18 mouse cellular contexts compared by ENCODE assay signal in the genomic region with DNA sequence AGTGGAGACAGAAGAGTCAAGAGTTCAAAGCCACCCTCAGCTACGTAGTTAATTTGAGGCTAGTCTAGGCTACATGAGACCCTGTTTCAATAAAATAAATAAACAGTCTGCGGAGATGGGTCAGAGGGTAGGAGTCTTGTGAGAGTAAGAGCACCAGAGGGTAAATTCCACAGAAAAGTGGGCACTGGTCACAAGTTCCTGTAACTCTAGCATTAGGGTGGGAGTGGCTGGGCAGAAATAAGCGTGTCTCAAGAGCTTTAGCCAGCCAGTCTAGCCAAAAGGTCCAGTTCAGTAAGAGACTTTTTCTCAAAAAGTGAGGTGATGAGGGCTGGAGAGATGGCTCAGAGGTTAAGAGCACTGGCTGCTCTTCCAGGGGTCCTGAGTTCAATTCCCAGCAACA. TPM values are rescaled to one million over a fixed set of nuclear protein-coding genes. Genes with fewer than 3 reads are reported as not detected.
"Had no signal": no experiment of that assay in that cellular context is flagged by ENCODE, and none has a peak within 500 bp of the region (broad histone marks: within the 10 kb centered on the region; RNA-seq: fewer than 3 reads in every experiment).

No protein-coding gene starts in this region.

- H3K4me2 ChIP-seq: lung, embryonic 14.5 days; midbrain, embryonic 13.5 days; neural tube, embryonic 13.5 days; neural tube, embryonic 15.5 days had no signal

- H3K27ac ChIP-seq: midbrain, embryonic 10.5 days; midbrain, embryonic 13.5 days; neural tube, embryonic 13.5 days; neural tube, embryonic 15.5 days had no signal

- H3K27me3 ChIP-seq: midbrain, embryonic 13.5 days; neural tube, embryonic 13.5 days; neural tube, embryonic 15.5 days had no signal

- H3K4me3 ChIP-seq: midbrain, embryonic 10.5 days; midbrain, embryonic 13.5 days; myocyte; neural tube, embryonic 13.5 days; neural tube, embryonic 15.5 days had no signal

- H3K36me3 ChIP-seq: midbrain, embryonic 10.5 days; midbrain, embryonic 13.5 days; neural tube, embryonic 13.5 days; neural tube, embryonic 15.5 days had no signal

- DNase-seq: lung, adult 18-20 months; lung, embryonic 14.5 days; lung, postnatal 10 days; lung, postnatal 4 days; retina, postnatal 1 day; right cerebral cortex, adult 18-20 months; right cerebral cortex, postnatal 25 days; right cerebral cortex, postnatal 4 days; spleen, adult 18-20 months; thymus, adult 18-20 months; thymus, postnatal 14 days; thymus, postnatal 36 days had no signal

- H3K9ac ChIP-seq: lung, embryonic 14.5 days; midbrain, embryonic 13.5 days; neural tube, embryonic 13.5 days; neural tube, embryonic 15.5 days had no signal

- H3K9me3 ChIP-seq: midbrain, embryonic 10.5 days; midbrain, embryonic 13.5 days; neural tube, embryonic 13.5 days; neural tube, embryonic 15.5 days had no signal

- ATAC-seq: midbrain, embryonic 13.5 days; midbrain, embryonic 16.5 days had no signal

RNA-seq across cellular contexts. Expression of gene Tbxas1, which starts 18.4 kb away (rescaled TPM):
- polyA plus RNA-seq: myocyte had no signal
